Mouse (Mus musculus) midbrain, embryonic 12.5 days (tissue): ENCODE results near the gene Agpat1. TPM values are rescaled to one million over a fixed set of nuclear protein-coding genes. Genes with fewer than 3 reads are reported as not detected.

Experiments
- ATAC-seq: fragments of 200-750 bp; cut with Nextera tagmentation; 2 replicates; pipeline ENCODE4 v1.8.0; 2017; ENCODE audit warnings: low read depth, moderate TSS enrichment, moderate library complexity; ENCODE audit not compliant: low FRiP score
- H3K27ac ChIP-seq: fragments of 300-500 bp; sonication (generic); replicated peaks from 2 replicates; pipeline ENCODE4 v1.5.1; 2016; ENCODE audit warnings: mild to moderate bottlenecking
- H3K27me3 ChIP-seq: fragments of 300-500 bp; sonication (generic); 2 replicates; pipeline ENCODE4 v1.6.1; 2016; ENCODE audit warnings: mild to moderate bottlenecking
- H3K36me3 ChIP-seq: fragments of 300-500 bp; sonication (generic); 2 replicates; pipeline ENCODE4 v1.6.1; 2016
- H3K4me1 ChIP-seq: fragments of 300-500 bp; sonication (generic); 2 replicates; pipeline ENCODE4 v1.6.1; 2016
- H3K4me2 ChIP-seq: fragments of 300-500 bp; sonication (generic); replicated peaks from 2 replicates; pipeline ENCODE4 v1.6.1; 2016; ENCODE audit warnings: mild to moderate bottlenecking, moderate library complexity
- H3K4me3 ChIP-seq: fragments of 300-500 bp; sonication (generic); 2 replicates; pipeline ENCODE4 v1.5.1; 2016; ENCODE audit warnings: mild to moderate bottlenecking
- H3K9ac ChIP-seq: fragments of 300-500 bp; sonication (generic); replicated peaks from 2 replicates; pipeline ENCODE4 v1.6.1; 2016; ENCODE audit warnings: mild to moderate bottlenecking, moderate library complexity
- H3K9me3 ChIP-seq: fragments of 300-500 bp; sonication (generic); 2 replicates; pipeline ENCODE4 v1.6.1; 2016; ENCODE audit warnings: mild to moderate bottlenecking
- WGBS: fragments of 180-500 bp; shearing (Covaris S2); methylation state at CpG from one replicate; pipeline ENCODE4 v1.1.7; 2016; 5-methylcytosine and 5-hydroxymethylcytosine counted together
- polyA plus RNA-seq: library from polyadenylated mRNA; unstranded; fragments of >200 nt; fragmentation: Nextera tagmentation; extraction: Ambion mirVana; gene quantifications from 2 replicates; pipeline ENCODE4 v1.2.1, GENCODE M21; 2016

Gene Agpat1
- polyA plus RNA-seq: 82.8 and 86.2 TPM in 2 replicates

- Histone ChIP-seq H3K4me1 (peaks cover 49% of the 10 kb centered on the region), H3K36me3 (peaks cover 28% of the 10 kb centered on the region)
- 1% methylated on average over 32 of the region's 35 CpGs for WGBS
Observed at GRCm38 (mm10) chr17:34604061-34604508, at the start of gene Agpat1. Gene Agpat1, plus strand, starts transcription at chr17:34604262.

GRCm38 (mm10) chr17:34555483-34555882 is 48.6 kb upstream of the Agpat1 start:
- H3K36me3 ChIP-seq: no peaks in the 10 kb centered on the region
- 25% methylated on average over 5 of the region's 5 CpGs for WGBS
- H3K4me2 ChIP-seq: no peak overlapping the region
- no peak overlapping the region for H3K27ac ChIP-seq
- no peak overlapping the region for H3K4me3 ChIP-seq
- H3K9ac ChIP-seq: no peak overlapping the region
- no peak for ATAC-seq
- peaks cover 7% of the 10 kb centered on the region; the same call in 1 of the 2 replicates for H3K27me3 ChIP-seq
- H3K9me3 ChIP-seq: no peaks in the 10 kb centered on the region
- no peaks in the 10 kb centered on the region for H3K4me1 ChIP-seq

More at GRCm38 (mm10) chr17:34604061-34604508, at the start of gene Agpat1:
- no peaks in the 10 kb centered on the region for H3K9me3 ChIP-seq
- H3K9ac ChIP-seq: peak within 1 kb of the TSS; percentile 99
- H3K4me2 ChIP-seq: peak within 1 kb of the TSS; percentile 99
- H3K27ac ChIP-seq: peak within 1 kb of the TSS; percentile 94
- ATAC-seq: peak; percentile 88
- no peaks in the 10 kb centered on the region for H3K27me3 ChIP-seq
- peak within 1 kb of the TSS; percentile 99 for H3K4me3 ChIP-seq

DNA sequence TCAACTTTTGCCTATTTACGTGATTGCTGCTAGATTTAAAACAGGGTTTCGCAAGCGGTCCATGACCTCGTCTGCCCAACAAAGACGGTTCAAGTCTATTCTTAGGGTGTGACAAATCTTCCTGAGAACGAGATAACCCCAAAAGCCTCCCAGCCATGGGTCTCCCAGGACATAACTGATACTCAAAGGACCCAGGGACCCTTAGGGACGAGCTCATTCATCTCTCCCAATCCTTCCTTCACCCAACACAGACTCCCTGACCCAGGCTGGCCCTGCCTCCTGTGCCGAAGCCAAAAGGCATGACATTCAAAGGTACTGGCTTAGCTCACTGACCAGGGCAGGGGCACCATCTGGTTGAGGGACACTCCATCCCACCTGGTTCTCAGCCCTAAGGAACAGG is 47.7 kb upstream of the Agpat1 start:
- WGBS: 82% methylated on average over 8 of the region's 8 CpGs
- Histone ChIP-seq H3K9me3 (no peaks in the 10 kb centered on the region), H3K27me3 (peaks cover 7% of the 10 kb centered on the region; the same call in 1 of the 2 replicates), H3K4me2 (no peak overlapping the region), H3K36me3 (no peaks in the 10 kb centered on the region), H3K4me1 (no peaks in the 10 kb centered on the region), H3K4me3 (no peak overlapping the region), H3K27ac (no peak overlapping the region), H3K9ac (no peak overlapping the region)
- ATAC-seq: no peak

- H3K9me3 ChIP-seq: no peaks in the 10 kb centered on the region
- 77% methylated on average over 11 of the region's 11 CpGs for WGBS
- H3K36me3 ChIP-seq: no peaks in the 10 kb centered on the region
- H3K4me2 ChIP-seq: no peak overlapping the region
- H3K27ac ChIP-seq: no peak overlapping the region
- H3K9ac ChIP-seq: no peak overlapping the region
- no peaks in the 10 kb centered on the region for H3K4me1 ChIP-seq
- H3K27me3 ChIP-seq: peaks cover 3% of the 10 kb centered on the region; the same call in 1 of the 2 replicates
- no peak overlapping the region for H3K4me3 ChIP-seq
- ATAC-seq: no peak
Observed at GRCm38 (mm10) chr17:34557411-34557810, 46.7 kb upstream of the Agpat1 start.

DNA sequence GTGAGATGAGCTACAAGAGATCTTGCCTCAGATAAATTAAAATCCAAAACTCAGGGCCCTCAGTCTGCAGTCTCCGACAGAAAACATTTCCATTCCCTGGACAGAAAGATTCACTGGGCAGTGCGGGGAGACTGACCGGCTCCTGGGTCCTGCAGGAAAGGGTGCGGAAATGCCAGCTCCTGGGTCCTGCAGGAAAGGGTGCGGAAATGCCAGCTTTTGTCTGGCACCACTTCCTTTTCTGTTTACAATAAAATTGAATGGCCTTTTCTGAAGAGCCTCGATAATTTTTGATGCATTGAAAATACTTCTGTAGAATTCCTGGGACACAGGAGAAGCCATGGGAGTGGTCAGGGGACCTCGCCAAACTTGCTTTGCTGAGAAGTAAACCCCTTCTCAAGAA is 44.9 kb upstream of the Agpat1 start:
- H3K27ac ChIP-seq: no peak overlapping the region
- H3K27me3 ChIP-seq: peaks cover 3% of the 10 kb centered on the region; the same call in 1 of the 2 replicates
- no peak overlapping the region for H3K9ac ChIP-seq
- no peaks in the 10 kb centered on the region for H3K36me3 ChIP-seq
- no peak for ATAC-seq
- H3K4me1 ChIP-seq: peaks cover 3% of the 10 kb centered on the region; the same call in 1 of the 2 replicates
- 92% methylated on average over 7 of the region's 7 CpGs for WGBS
- no peak overlapping the region for H3K4me3 ChIP-seq
- no peaks in the 10 kb centered on the region for H3K9me3 ChIP-seq
- H3K4me2 ChIP-seq: no peak overlapping the region

DNA sequence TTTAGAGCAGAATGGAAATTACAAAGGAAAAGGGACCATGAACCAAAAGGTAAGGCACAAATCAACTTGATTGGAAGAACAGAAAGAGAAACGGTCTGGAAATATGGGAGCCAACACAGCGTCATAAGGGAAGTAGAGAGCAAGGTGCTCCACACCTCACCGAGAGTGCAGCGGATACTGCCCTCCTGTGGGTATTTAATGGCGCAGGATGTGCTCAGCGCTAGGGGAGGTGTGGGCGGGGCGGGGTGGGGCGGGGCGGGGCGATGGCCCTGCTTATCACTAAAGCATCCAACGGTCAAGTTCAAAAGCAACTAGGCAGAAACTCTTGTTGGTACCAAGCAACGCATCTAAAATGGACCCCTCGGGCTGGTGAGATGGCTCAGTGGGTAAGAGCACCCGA is 44.2 kb upstream of the Agpat1 start:
- Histone ChIP-seq H3K27ac (no peak overlapping the region), H3K4me3 (no peak overlapping the region), H3K4me2 (no peak overlapping the region), H3K27me3 (peaks cover 3% of the 10 kb centered on the region; the same call in 1 of the 2 replicates), H3K4me1 (peaks cover 5% of the 10 kb centered on the region; the same call in 1 of the 2 replicates), H3K36me3 (no peaks in the 10 kb centered on the region), H3K9me3 (no peaks in the 10 kb centered on the region), H3K9ac (no peak overlapping the region)
- WGBS: 27% methylated on average over 15 of the region's 15 CpGs
- no peak for ATAC-seq

GRCm38 (mm10) chr17:34560438-34560837 is 43.6 kb upstream of the Agpat1 start:
- H3K9me3 ChIP-seq: no peaks in the 10 kb centered on the region
- H3K4me1 ChIP-seq: peaks cover 5% of the 10 kb centered on the region; the same call in 1 of the 2 replicates
- H3K9ac ChIP-seq: no peak overlapping the region
- no peak overlapping the region for H3K4me3 ChIP-seq
- H3K27me3 ChIP-seq: peaks cover 3% of the 10 kb centered on the region; the same call in 1 of the 2 replicates
- 91% methylated on average over 6 of the region's 6 CpGs for WGBS
- no peaks in the 10 kb centered on the region for H3K36me3 ChIP-seq
- H3K27ac ChIP-seq: no peak overlapping the region
- no peak for ATAC-seq
- H3K4me2 ChIP-seq: no peak overlapping the region

DNA sequence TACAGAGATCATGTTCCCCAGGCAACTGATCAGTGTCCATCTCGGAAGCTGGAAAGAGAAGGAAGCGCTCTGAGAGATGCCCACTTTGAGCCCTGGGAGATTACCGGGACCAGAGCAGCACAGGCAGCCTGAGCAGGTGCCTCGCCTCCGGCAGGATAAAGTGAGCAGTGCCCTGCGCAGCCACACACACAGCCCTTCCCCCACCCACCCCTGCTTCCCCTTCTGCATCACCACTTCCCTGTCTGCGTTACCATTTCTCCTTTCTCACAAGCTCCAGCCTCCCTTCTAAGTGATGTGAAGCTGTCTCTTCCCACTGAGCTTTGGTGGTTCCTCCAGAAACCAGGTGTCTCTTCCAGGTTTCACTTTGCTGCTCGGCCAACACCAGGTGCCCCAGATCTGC is 42.9 kb upstream of the Agpat1 start:
- H3K27ac ChIP-seq: 0 out of 2 replicates have a peak overlapping the region, but pooled peaks have one; percentile 36
- H3K9ac ChIP-seq: no peak overlapping the region
- 43% methylated on average over 8 of the region's 8 CpGs for WGBS
- no peak overlapping the region for H3K4me3 ChIP-seq
- H3K4me2 ChIP-seq: no peak overlapping the region
- peaks cover 10% of the 10 kb centered on the region for H3K27me3 ChIP-seq
- H3K4me1 ChIP-seq: peaks cover 5% of the 10 kb centered on the region; the same call in 1 of the 2 replicates
- ATAC-seq: no peak
- H3K9me3 ChIP-seq: no peaks in the 10 kb centered on the region
- no peaks in the 10 kb centered on the region for H3K36me3 ChIP-seq

- no peaks in the 10 kb centered on the region for H3K36me3 ChIP-seq
- H3K9ac ChIP-seq: no peak overlapping the region
- no peak overlapping the region for H3K27ac ChIP-seq
- 65% methylated on average over 3 of the region's 3 CpGs for WGBS
- H3K27me3 ChIP-seq: peaks cover 9% of the 10 kb centered on the region; the same call in 1 of the 2 replicates
- ATAC-seq: no peak
- H3K4me3 ChIP-seq: no peak overlapping the region
- H3K4me1 ChIP-seq: peaks cover 5% of the 10 kb centered on the region; the same call in 1 of the 2 replicates
- H3K4me2 ChIP-seq: no peak overlapping the region
- H3K9me3 ChIP-seq: no peaks in the 10 kb centered on the region
Observed at GRCm38 (mm10) chr17:34562595-34562994, 41.5 kb upstream of the Agpat1 start.

DNA sequence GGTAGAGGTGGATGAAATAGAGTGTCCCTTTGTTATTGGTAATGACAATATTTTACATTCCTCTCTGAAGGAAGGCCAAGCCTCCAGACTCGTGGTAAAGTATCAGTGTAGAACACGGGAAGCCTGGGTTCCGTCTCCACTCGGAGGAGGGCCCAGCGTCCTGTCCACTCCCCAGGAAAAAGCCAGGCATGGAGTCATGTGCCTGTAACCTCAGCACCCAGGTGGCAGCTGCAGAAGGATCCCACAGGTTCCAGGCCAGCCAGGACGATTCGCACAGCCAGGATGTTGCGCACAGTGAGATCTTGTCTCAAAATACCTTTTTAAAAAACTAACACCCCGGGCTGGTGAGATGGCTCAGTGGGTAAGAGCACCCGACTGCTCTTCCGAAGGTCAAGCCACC is 40.7 kb upstream of the Agpat1 start:
- 75% methylated on average over 11 of the region's 11 CpGs for WGBS
- no peak for ATAC-seq
- peaks cover 5% of the 10 kb centered on the region; the same call in 1 of the 2 replicates for H3K4me1 ChIP-seq

GRCm38 (mm10) chr17:34564003-34564421 is 40.0 kb upstream of the Agpat1 start, which contains the start of gene Notch4:
Gene Notch4, plus strand, starts transcription at chr17:34564268.
- Histone ChIP-seq H3K4me1 (peaks cover 5% of the 10 kb centered on the region; the same call in 1 of the 2 replicates), H3K27ac (no peak within 1 kb of the TSS), H3K9me3 (no peaks in the 10 kb centered on the region), H3K27me3 (peaks cover 9% of the 10 kb centered on the region; the same call in 1 of the 2 replicates), H3K9ac (no peak within 1 kb of the TSS), H3K4me2 (no peak within 1 kb of the TSS), H3K36me3 (no peaks in the 10 kb centered on the region), H3K4me3 (no peak within 1 kb of the TSS)
- ATAC-seq: no peak
- 12% methylated on average over 6 of the region's 6 CpGs for WGBS

More for the DNA sequence above, 40.7 kb upstream of the Agpat1 start:
- no peaks in the 10 kb centered on the region for H3K36me3 ChIP-seq
- H3K4me3 ChIP-seq: no peak overlapping the region
- no peak overlapping the region for H3K4me2 ChIP-seq
- no peaks in the 10 kb centered on the region for H3K9me3 ChIP-seq
- H3K27ac ChIP-seq: no peak overlapping the region
- no peak overlapping the region for H3K9ac ChIP-seq
- H3K27me3 ChIP-seq: peaks cover 9% of the 10 kb centered on the region; the same call in 1 of the 2 replicates

DNA sequence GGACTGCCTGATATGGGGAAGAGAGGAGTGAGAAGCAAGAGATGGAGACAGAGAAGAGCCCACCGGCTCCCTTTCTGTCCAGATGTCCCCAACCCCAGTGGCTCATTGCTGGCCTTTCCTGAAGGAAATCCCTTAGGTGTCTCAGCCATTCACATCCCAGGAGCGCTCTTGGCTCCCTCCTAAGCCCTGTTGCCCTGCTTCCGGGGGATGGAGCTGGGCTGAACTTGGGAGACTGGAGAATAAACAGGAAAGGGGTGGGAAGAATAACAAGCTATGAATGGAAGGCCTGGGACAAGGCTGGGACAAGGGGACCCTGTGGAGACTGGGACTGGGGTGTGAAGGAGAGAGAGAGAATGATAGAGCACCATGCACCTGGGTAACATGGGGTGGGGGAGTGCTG is 39.3 kb upstream of the Agpat1 start:
- H3K9ac ChIP-seq: no peak overlapping the region
- peaks cover 9% of the 10 kb centered on the region; the same call in 1 of the 2 replicates for H3K27me3 ChIP-seq
- H3K36me3 ChIP-seq: no peaks in the 10 kb centered on the region
- no peaks in the 10 kb centered on the region for H3K9me3 ChIP-seq
- peaks cover 5% of the 10 kb centered on the region; the same call in 1 of the 2 replicates for H3K4me1 ChIP-seq
- 55% methylated on average over 3 of the region's 3 CpGs for WGBS
- no peak for ATAC-seq
- H3K4me3 ChIP-seq: no peak overlapping the region
- no peak overlapping the region for H3K27ac ChIP-seq
- no peak overlapping the region for H3K4me2 ChIP-seq
